Mouse (Mus musculus): ENCODE measurements around the gene Zfp180.
"Not testable (repeated sequence)": the region's sequence is repeated elsewhere in the genome, so short reads cannot be mapped to it uniquely, and the experiment has no call there.

The Zfp180 gene

DNA sequence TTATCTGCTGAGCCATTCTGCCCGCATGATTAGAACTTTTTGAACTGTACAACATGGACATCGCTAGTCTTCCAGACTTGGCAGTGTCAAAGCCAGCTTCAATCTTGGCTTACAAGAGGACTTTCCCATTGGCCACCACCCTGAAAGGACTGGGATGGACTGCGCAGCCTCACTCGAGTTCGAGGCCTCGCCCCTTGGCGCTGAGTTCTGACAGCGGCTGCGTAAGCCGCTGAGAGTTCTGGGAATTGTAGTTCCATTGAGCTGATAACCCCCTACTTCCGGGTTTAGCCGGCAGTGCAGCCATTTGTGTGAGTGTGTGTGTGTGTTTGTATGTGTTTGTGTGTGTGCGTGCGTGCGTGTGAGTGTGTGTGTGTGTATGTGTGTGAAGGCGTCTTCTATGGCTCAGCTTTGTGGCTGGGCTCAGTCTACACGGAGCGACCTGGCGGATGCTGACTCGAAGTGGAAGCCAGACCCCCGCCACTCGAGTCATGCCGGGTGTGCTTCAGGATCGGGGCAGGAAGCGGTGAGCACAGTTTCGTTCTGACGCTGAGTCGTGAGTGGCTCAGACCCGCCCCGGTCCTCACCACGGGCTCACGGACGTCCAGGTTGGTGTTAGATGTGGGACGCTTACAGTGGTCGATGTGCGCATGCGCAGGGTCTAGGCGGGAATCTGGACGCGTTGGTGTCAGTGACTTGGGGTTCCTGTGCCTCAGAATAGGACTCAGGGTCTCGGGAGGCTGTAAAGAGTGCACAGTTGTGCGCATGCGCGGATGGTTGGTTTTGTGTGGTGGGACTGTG is at the start of gene Zfp180:
TSS of gene Zfp180 (plus strand) at position 291 of the 798 bp plus-strand sequence.
- DNase-seq (ENCODE audit: extremely low read depth, low read depth), result peak; percentile 96

- DNase-seq (ENCODE audit: extremely low read depth, low read depth), result no peak
Measured at GRCm38 (mm10) chr7:24052660-24053304, 28.9 kb upstream of the Zfp180 start, which contains the start of gene Vmn1r183. Vmn1r183 (plus strand) TSS chr7:24053254.

DNA sequence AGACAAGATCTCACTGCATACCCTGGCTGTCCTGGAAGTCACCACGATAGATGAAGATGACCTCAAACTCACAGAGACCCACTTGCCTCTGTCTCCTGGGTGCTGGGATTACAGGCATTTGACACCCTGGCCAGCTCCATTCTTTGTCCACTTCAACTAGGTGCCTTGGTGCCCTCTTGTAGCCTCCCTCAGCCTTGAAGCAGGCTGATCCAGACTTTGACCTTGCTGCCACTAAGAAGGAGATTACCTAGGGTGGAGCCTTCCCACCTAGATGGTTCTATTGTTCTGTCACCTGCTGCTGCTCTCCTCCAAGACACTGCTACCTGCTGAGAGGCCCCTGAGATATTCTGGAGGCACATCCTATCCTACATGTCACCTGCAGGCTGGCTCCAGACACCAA is 7.3 kb upstream of the Zfp180 start:
- DNase-seq (ENCODE audit: extremely low read depth, low read depth), result not testable (repeated sequence)

- peak; percentile 15 for DNase-seq (ENCODE audit: extremely low read depth, low read depth)
Measured at GRCm38 (mm10) chr7:24082457-24083235, 922 bp downstream of the Zfp180 start.

GRCm38 (mm10) chr7:24086871-24087270 is 5.1 kb downstream of the Zfp180 start:
- no peak for DNase-seq (ENCODE audit: extremely low read depth, low read depth)

GRCm38 (mm10) chr7:24087485-24088125 is 5.9 kb downstream of the Zfp180 start:
- DNase-seq (ENCODE audit: extremely low read depth, low read depth), result no peak

DNA sequence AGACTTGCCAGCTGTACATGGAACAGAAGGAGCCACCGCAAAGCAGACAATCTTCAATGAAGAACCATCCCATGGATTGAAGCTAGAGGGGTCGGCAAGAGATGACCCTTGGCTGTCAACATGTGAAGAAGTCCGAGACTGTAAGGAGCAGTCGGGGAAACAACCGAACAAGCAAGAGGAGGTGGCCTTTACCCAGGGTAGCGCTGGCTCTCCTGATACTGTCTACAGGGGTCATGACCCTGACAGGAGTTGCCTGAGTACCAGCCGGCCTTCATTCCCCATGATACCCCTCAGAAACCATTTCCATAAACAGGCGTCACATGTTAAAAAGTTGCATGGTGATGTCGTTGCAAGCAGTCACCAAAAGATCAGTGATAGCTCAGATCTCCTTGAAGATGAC is 22.7 kb downstream of the Zfp180 start:
- DNase-seq (ENCODE audit: extremely low read depth, low read depth), result no peak

- peak; percentile 10 for DNase-seq (ENCODE audit: extremely low read depth, low read depth)
Measured at GRCm38 (mm10) chr7:24105144-24105703, 23.5 kb downstream of the Zfp180 start.

DNA sequence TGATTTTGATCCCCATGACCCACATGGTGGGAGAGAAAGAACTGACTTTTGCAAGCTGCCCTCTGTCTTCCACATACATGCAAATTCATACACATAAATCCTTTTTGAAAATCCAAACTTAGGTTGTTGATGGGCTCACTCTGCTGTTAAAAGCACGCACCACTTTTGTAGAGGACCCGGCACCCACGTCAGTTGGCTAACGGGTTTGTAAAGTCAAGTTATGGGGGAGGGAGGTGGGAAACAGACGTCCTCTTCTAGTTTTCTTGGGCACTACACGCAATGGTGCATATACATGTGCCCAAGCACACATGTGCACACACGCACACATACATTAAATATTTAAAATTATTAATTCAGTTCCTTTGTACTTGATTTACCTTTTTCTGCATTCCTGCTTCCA is 29.1 kb downstream of the Zfp180 start:
- no peak for DNase-seq (ENCODE audit: extremely low read depth, low read depth)

- no peak for DNase-seq (ENCODE audit: extremely low read depth, low read depth)
Measured at GRCm38 (mm10) chr7:24111772-24112155, 30.0 kb downstream of the Zfp180 start.

GRCm38 (mm10) chr7:24112156-24112856 is 30.6 kb downstream of the Zfp180 start, which contains the start of gene Zfp112:
Zfp112 (plus strand) TSS chr7:24112314.
- DNase-seq (ENCODE audit: extremely low read depth, low read depth), result no peak

DNA sequence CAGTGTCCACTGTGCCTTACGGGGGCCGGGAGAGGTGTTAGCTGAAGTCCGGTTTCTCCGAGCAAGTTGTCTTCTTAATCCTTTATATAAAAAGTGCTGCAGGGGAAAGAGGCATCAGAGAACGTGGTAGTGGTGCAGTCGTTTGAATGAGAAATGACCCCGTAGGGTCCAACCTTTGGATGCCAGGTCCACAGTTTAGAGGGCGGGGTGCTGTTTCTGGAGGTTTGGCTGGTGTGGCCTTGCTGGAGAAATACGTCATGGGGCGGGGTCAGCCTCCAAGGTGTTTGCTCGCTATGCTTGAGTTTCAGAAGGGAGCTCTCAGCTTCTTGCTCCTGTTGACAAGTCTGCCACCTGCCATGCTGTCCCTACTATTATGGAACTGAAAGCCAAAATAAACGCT is 31.3 kb downstream of the Zfp180 start:
- no peak for DNase-seq (ENCODE audit: extremely low read depth, low read depth)

DNA sequence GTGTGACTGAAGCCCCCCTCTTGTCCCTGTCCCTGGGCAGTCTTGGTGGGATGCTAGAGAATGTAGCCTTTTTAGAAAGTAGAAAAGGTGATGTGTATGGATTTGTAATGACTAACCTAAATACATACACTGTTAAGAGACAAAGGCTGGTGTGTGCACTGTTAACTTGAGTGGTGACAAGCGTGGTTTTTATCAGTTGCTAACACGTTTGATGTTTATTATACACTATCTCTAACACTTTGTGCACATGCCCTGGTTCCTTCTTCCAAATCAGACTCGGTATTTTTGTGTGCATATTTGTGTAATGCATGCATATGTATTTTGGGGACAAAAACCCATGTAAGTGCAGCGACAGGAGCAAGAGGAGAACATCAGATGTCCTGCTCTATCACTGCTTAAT is 34.9 kb downstream of the Zfp180 start:
- peak; percentile 35 for DNase-seq (ENCODE audit: extremely low read depth, low read depth)

DNA sequence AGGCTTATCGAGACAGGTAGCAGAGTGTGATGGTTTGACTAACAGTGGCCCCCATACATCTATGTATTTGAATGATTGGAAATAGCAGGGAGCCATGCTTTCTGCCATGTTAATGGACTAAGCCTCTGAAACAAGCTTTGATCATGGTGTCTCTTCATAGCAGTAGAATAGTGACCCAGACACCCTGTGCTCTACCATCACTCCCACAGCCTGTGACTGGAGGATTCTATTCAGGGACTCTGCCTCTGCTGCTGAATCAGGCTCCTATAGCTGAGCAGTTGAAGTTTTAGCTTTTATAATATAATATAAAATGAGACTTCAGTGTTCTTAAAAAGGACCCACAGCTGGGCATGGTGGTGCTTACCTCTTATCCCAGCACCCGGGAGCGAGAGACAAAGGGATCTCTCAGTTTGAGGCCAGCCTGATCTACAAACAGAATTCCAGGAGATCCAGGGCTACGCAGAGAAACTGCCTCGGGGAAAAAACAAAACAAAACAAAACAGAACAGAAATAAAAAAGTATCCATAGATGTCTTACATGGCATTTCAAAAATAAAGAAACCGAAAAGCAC is 51.8 kb downstream of the Zfp180 start:
- no peak for DNase-seq (ENCODE audit: extremely low read depth, low read depth)

GRCm38 (mm10) chr7:24133996-24134828 is 52.5 kb downstream of the Zfp180 start, which contains the start of gene Zfp235:
Zfp235 (plus strand) TSS chr7:24134169.
- peak; percentile 79 for DNase-seq (ENCODE audit: extremely low read depth, low read depth)

DNA sequence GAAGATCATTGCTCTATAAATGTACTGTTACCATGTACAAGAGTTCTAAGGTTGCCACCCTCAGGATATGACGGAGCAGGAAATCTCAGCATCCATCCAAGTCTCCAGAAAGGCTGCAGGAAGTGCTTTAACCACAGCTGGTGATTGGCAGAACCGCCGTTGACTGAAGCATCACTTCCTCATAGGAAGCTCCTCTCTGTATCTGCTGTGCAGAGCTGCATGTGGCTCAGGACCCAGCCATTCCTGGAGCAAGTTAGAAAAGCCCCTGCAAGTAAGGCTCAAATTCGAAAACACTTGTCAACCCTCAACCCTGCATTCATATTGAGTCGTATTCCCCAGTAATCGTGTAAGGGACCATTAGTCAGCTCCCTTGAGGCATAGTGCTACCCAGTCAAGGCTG is 60.8 kb downstream of the Zfp180 start:
- DNase-seq (ENCODE audit: extremely low read depth, low read depth), result no peak

DNA sequence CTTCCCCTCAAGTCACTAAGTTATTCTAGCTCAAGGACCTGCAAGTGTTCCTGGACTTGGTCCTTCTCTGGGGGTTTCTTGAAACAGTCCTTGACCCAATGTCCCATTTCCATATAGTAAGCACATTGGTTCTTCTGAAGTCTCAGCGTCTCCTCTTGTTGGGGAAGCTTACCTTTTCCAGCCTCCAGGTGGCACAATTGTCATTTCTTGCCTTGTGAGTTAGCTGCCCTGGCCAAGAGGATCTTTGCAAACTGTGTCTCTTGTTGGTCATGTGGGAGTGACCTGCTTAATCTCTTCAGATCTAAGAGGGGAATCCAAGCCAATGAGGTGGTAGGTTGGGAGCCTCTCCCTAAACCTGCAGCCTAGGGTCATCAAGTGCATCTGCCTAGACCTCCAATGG is 71.5 kb downstream of the Zfp180 start:
- DNase-seq (ENCODE audit: extremely low read depth, low read depth), result no peak

Measured in MEL-GATA-1-ER (cell line).